Mouse (Mus musculus) forebrain, embryonic 14.5 days (tissue): Measurements from ENCODE around the gene Traf3. TPM values are rescaled to one million over a fixed set of nuclear protein-coding genes. Genes with fewer than 3 reads are reported as not detected.

Source experiments
- ATAC-seq: fragments of 200-750 bp; cut with Nextera tagmentation; 2 replicates; pipeline ENCODE4 v1.8.0; 2017; ENCODE audit warnings: mild to moderate bottlenecking, moderate library complexity
- DNase-seq: peaks from one replicate; pipeline ENCODE4 v3.0.0-alpha.2; 2015; ENCODE audit warnings: low spot score
- H3K27ac ChIP-seq: fragments of 300-500 bp; sonication (generic); 2 replicates; pipeline ENCODE4 v1.5.1; 2014; ENCODE audit warnings: low read depth, mild to moderate bottlenecking, control low read depth, low read length, moderate library complexity
- H3K27me3 ChIP-seq: fragments of 300-500 bp; sonication (generic); replicated peaks from 2 replicates; pipeline ENCODE4 v1.6.1; 2014; ENCODE audit warnings: low read length, control low read depth, mixed read lengths; ENCODE audit not compliant: control insufficient read depth, insufficient read depth
- H3K36me3 ChIP-seq: fragments of 300-500 bp; sonication (generic); 2 replicates; pipeline ENCODE4 v1.6.1; 2014; ENCODE audit warnings: low read length, control low read depth; ENCODE audit not compliant: control insufficient read depth, insufficient read depth
- H3K4me1 ChIP-seq: fragments of 300-500 bp; sonication (generic); 2 replicates; pipeline ENCODE4 v1.6.1; 2014; ENCODE audit warnings: antibody characterized with exemption, low read length, control low read depth; ENCODE audit not compliant: control insufficient read depth, insufficient read depth
- H3K4me2 ChIP-seq: fragments of 300-500 bp; sonication (generic); 2 replicates; pipeline ENCODE4 v1.6.1; 2014; ENCODE audit warnings: mild to moderate bottlenecking, control low read depth, low read length
- H3K4me3 ChIP-seq: fragments of 300-500 bp; sonication (generic); 2 replicates; pipeline ENCODE4 v1.5.1; 2014; ENCODE audit warnings: low read depth, low read length, control low read depth
- H3K9ac ChIP-seq: fragments of 300-500 bp; sonication (generic); 2 replicates; pipeline ENCODE4 v1.6.1; 2014; ENCODE audit warnings: mild to moderate bottlenecking, low read length, control low read depth, moderate library complexity
- H3K9me3 ChIP-seq: fragments of 300-500 bp; sonication (generic); replicated peaks from 2 replicates; pipeline ENCODE4 v1.6.1; 2016; ENCODE audit warnings: low read length, control low read depth, mixed read lengths; ENCODE audit not compliant: control insufficient read depth
- WGBS: fragments of 180-500 bp; shearing (Covaris S2); extraction: QIAGEN DNeasy Blood & Tissue Kit; methylation state at CpG from one replicate; pipeline ENCODE4 v1.1.7; 2014; 5-methylcytosine and 5-hydroxymethylcytosine counted together
- polyA plus RNA-seq: library from polyadenylated mRNA; unstranded; fragments of >200 nt; fragmentation: Nextera tagmentation; extraction: Ambion mirVana; gene quantifications from 2 replicates; pipeline ENCODE4 v1.2.1, GENCODE M21; 2014

Gene Traf3
- polyA plus RNA-seq, 1 experiment from 2014 or later: 9.8 TPM

DNA sequence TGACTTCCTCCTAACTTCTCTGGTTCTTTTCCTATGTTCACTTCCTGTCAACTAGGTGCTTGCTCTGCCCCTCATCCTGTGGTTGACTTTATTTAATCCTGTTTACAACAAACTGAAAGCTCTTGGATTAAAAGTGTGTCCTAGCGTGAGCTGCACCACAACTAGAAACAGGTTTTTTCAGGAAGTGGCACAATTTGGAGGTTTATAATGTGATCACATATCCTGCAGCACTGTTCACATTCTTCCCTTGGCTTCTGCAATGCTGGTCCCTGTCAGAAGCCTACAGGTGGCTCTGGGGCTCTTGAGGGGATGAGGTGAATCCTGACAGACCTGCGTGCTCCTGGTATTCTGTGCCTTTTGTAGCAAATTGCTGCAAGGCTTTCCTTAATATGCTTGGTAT lies 64.6 kb downstream of the Traf3 start:
- Histone ChIP-seq H3K9me3 (no peaks in the 10 kb centered on the region), H3K9ac (no peak overlapping the region), H3K36me3 (no peaks in the 10 kb centered on the region), H3K4me2 (no peak overlapping the region), H3K27ac (no peak overlapping the region), H3K27me3 (no peaks in the 10 kb centered on the region), H3K4me3 (no peak overlapping the region), H3K4me1 (no peaks in the 10 kb centered on the region)
- 99% methylated on average over 2 of the region's 2 CpGs for WGBS
- no peak for DNase-seq
- ATAC-seq: no peak

GRCm38 (mm10) chr12:111233798-111234197 lies 67.6 kb downstream of the Traf3 start:
- ATAC-seq (no peak), DNase-seq (no peak)
- H3K9me3 ChIP-seq: no peaks in the 10 kb centered on the region
- no peak overlapping the region for H3K9ac ChIP-seq
- no peak overlapping the region for H3K4me3 ChIP-seq
- 96% methylated on average over 4 of the region's 4 CpGs for whole genome bisulfite sequencing
- H3K4me2 ChIP-seq: no peak overlapping the region
- H3K27me3 ChIP-seq: no peaks in the 10 kb centered on the region
- peaks cover 10% of the 10 kb centered on the region for H3K36me3 ChIP-seq
- H3K27ac ChIP-seq: no peak overlapping the region
- H3K4me1 ChIP-seq: no peaks in the 10 kb centered on the region

DNA sequence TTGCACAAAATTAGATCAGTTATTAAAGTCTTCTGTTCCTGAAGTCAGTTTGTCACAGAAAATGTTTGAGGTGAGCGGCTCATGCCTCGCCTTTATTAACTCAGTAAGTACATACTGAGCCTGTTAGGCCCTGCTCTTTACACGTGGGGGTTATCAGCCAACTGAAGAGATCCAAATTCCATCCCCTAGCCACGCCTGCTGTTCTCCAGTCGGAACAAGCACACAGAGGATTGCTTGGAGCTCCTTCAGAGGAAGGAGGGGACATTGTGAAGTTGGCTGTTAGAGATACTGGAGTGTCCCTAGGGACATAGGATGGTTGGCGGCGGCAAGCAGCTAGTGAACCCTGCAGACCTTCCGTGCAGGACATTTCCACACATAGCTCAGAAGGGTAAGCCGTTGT lies 68.2 kb downstream of the Traf3 start:
- Histone ChIP-seq H3K4me1 (no peaks in the 10 kb centered on the region), H3K27me3 (no peaks in the 10 kb centered on the region), H3K36me3 (peaks cover 16% of the 10 kb centered on the region), H3K9ac (no peak overlapping the region), H3K9me3 (no peaks in the 10 kb centered on the region), H3K27ac (no peak overlapping the region), H3K4me2 (no peak overlapping the region), H3K4me3 (no peak overlapping the region)
- DNase-seq (no peak), ATAC-seq (no peak)
- WGBS: 91% methylated on average over 9 of the region's 9 CpGs

DNA sequence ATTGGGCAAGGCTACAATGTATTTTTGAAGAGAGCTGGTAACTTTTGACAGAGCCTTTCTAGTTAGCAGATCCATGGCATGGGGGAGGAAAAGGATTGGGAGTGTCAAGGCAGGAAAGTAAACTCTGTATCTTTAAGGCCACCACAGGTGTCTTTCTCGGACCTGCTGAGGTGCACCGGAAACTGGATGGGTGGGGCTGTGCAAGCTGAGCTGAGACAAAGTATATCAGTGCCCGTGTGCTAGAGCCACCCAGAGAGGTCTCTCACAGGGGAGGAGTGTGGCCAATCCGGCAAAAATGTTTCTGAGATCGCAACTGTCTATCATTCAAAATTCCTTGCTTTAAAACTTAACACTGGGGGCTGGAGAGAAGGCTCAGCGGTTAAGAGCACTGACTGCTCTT lies 69.5 kb downstream of the Traf3 start:
- Histone ChIP-seq H3K36me3 (peaks cover 26% of the 10 kb centered on the region), H3K27me3 (no peaks in the 10 kb centered on the region), H3K4me1 (no peaks in the 10 kb centered on the region), H3K9me3 (no peaks in the 10 kb centered on the region), H3K9ac (no peak overlapping the region), H3K4me2 (no peak overlapping the region), H3K4me3 (no peak overlapping the region), H3K27ac (no peak overlapping the region)
- DNase-seq: no peak
- 94% methylated on average over 6 of the region's 6 CpGs for WGBS
- ATAC-seq: no peak

DNA sequence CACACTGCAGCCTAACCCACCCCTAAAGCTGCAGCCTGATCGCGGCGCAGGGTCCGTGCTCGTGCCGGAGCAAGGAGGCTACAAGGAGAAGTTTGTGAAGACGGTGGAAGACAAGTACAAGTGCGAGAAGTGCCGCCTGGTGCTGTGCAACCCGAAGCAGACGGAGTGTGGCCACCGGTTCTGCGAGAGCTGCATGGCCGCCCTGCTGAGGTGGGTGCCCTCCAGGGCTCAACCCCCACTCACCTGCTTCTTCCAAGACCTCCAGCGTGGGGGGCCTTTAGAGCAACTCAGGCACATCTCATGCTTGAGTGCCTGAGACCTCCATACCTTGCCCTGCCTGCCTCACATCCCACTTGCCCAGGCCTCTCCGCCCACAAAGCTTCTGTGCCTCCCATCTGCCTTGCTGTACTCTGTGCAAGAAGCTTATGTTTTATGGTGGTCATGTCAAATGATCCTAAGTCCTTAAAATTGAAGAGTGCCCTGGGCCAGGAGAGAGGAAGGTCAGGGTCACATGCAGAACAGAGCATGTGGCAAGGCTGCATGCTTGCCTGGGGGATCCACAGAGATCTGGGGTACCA lies 71.5 kb downstream of the Traf3 start:
- peaks cover 30% of the 10 kb centered on the region for H3K36me3 ChIP-seq
- no peaks in the 10 kb centered on the region for H3K4me1 ChIP-seq
- H3K9ac ChIP-seq: no peak overlapping the region
- no peak overlapping the region for H3K27ac ChIP-seq
- no peak for ATAC-seq
- H3K9me3 ChIP-seq: no peaks in the 10 kb centered on the region
- WGBS: 95% methylated on average over 16 of the region's 16 CpGs
- H3K4me2 ChIP-seq: no peak overlapping the region
- no peaks in the 10 kb centered on the region for H3K27me3 ChIP-seq
- no peak for DNase-seq
- H3K4me3 ChIP-seq: no peak overlapping the region

DNA sequence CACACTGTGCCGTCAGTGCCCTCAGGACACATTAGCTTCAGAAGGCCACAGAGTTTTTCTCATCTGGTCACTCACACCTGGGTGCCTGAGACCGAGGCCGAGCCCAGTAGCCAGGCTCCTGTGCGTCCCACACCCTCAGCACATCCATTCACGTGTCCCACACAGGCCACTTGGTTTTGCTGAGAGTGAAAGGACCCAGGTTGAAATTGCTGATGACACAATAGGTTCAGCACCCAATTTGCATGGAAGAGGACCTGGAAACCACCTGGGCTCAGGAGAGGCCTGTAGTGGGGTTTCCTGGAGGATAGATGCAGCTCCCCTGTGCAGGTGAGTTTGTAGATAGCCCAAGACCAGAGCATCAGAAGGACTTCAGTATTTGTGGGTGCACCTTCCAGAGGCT lies 72.2 kb downstream of the Traf3 start:
- 86% methylated on average over 5 of the region's 5 CpGs for WGBS

GRCm38 (mm10) chr12:111238778-111239177 lies 72.6 kb downstream of the Traf3 start:
- peak overlapping the region; percentile 33; the same call in 1 of the 2 replicates for H3K27ac ChIP-seq

More for the DNA sequence above, 72.2 kb downstream of the Traf3 start:
- DNase-seq: no peak
- Histone ChIP-seq H3K36me3 (peaks cover 32% of the 10 kb centered on the region), H3K4me1 (no peaks in the 10 kb centered on the region), H3K4me3 (no peak overlapping the region), H3K4me2 (no peak overlapping the region), H3K27me3 (no peaks in the 10 kb centered on the region), H3K9me3 (no peaks in the 10 kb centered on the region), H3K9ac (no peak overlapping the region), H3K27ac (peak overlapping the region; percentile 33; the same call in 1 of the 2 replicates)
- ATAC-seq: no peak

DNA sequence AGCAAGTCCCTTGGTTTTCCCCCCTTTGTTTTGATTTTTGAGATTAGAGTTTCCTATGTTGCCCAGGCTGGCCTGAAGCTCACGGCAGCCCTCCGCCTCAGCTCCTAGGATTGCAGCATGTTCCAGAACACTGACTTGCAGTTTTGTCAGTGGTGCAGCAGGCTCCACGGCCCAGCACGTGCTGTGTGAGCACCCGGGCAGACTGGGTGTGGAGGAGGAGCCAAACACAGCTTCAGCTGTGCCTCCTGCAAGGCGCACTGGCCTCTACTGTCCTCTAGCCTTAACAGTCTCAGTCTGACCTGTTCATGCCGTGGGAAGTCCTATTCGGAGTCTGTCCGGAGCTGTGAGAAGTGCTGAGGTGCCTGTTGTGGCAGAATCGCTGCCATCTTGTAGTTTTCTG lies 73.8 kb downstream of the Traf3 start:
- WGBS: 87% methylated on average over 10 of the region's 10 CpGs
- Histone ChIP-seq H3K36me3 (peaks cover 41% of the 10 kb centered on the region), H3K9me3 (no peaks in the 10 kb centered on the region), H3K4me2 (no peak overlapping the region), H3K27me3 (no peaks in the 10 kb centered on the region), H3K9ac (no peak overlapping the region), H3K4me1 (no peaks in the 10 kb centered on the region), H3K27ac (no peak overlapping the region), H3K4me3 (no peak overlapping the region)
- ATAC-seq: no peak
- DNase-seq: no peak

More at GRCm38 (mm10) chr12:111238778-111239177, 72.6 kb downstream of the Traf3 start:
- no peaks in the 10 kb centered on the region for H3K27me3 ChIP-seq
- DNase-seq (peak; percentile 42), ATAC-seq (no peak)
- WGBS: 39% methylated on average over 4 of the region's 4 CpGs
- H3K4me2 ChIP-seq: no peak overlapping the region
- H3K9ac ChIP-seq: no peak overlapping the region
- no peaks in the 10 kb centered on the region for H3K9me3 ChIP-seq
- H3K4me1 ChIP-seq: no peaks in the 10 kb centered on the region
- peaks cover 36% of the 10 kb centered on the region for H3K36me3 ChIP-seq
- no peak overlapping the region for H3K4me3 ChIP-seq

GRCm38 (mm10) chr12:111241916-111242315 lies 75.7 kb downstream of the Traf3 start:
- Histone ChIP-seq H3K9me3 (no peaks in the 10 kb centered on the region), H3K4me1 (no peaks in the 10 kb centered on the region), H3K27ac (no peak overlapping the region), H3K36me3 (peaks cover 58% of the 10 kb centered on the region), H3K9ac (no peak overlapping the region), H3K4me2 (no peak overlapping the region), H3K4me3 (no peak overlapping the region), H3K27me3 (no peaks in the 10 kb centered on the region)
- WGBS: 85% methylated on average over 6 of the region's 6 CpGs
- DNase-seq (no peak), ATAC-seq (no peak)
